Mouse (Mus musculus): Measurements from ENCODE around the gene Lrrc52.

Gene Lrrc52

GRCm38 (mm10) chr1:167466765-167467426, at the start of gene Lrrc52:
TSS of gene Lrrc52 (minus strand) at chr1:167466780.
- DNase-seq (ENCODE audit: low spot score): no peak

GRCm38 (mm10) chr1:167511621-167512020, 45.0 kb upstream of the Lrrc52 start:
- DNase-seq (ENCODE audit: low spot score): no peak

- DNase-seq (ENCODE audit: low spot score): no peak
Measured at GRCm38 (mm10) chr1:167506048-167506447, 39.5 kb upstream of the Lrrc52 start.

GRCm38 (mm10) chr1:167505427-167505826, 38.8 kb upstream of the Lrrc52 start:
- no peak for DNase-seq (ENCODE audit: low spot score)

- DNase-seq (ENCODE audit: low spot score): no peak
Measured at GRCm38 (mm10) chr1:167499097-167499850, 32.7 kb upstream of the Lrrc52 start.

GRCm38 (mm10) chr1:167497991-167498390, 31.4 kb upstream of the Lrrc52 start:
- DNase-seq (ENCODE audit: low spot score): no peak

GRCm38 (mm10) chr1:167497560-167497959, 31.0 kb upstream of the Lrrc52 start:
- no peak for DNase-seq (ENCODE audit: low spot score)

GRCm38 (mm10) chr1:167491501-167491900, 24.9 kb upstream of the Lrrc52 start:
- no peak for DNase-seq (ENCODE audit: low spot score)

- no peak for DNase-seq (ENCODE audit: low spot score)
Measured at GRCm38 (mm10) chr1:167487933-167488332, 21.4 kb upstream of the Lrrc52 start.

GRCm38 (mm10) chr1:167486959-167487680, 20.5 kb upstream of the Lrrc52 start:
- DNase-seq (ENCODE audit: low spot score): no peak

GRCm38 (mm10) chr1:167482863-167483262, 16.3 kb upstream of the Lrrc52 start:
- no peak for DNase-seq (ENCODE audit: low spot score)

- no peak for DNase-seq (ENCODE audit: low spot score)
Measured at GRCm38 (mm10) chr1:167473585-167473984, 7.0 kb upstream of the Lrrc52 start.

GRCm38 (mm10) chr1:167467916-167468315, 1.3 kb upstream of the Lrrc52 start:
- DNase-seq (ENCODE audit: low spot score): no peak

GRCm38 (mm10) chr1:167457311-167457710, 9.3 kb downstream of the Lrrc52 start:
- DNase-seq (ENCODE audit: low spot score): no peak

GRCm38 (mm10) chr1:167453048-167453447, 13.5 kb downstream of the Lrrc52 start:
- no peak for DNase-seq (ENCODE audit: low spot score)

GRCm38 (mm10) chr1:167452456-167452855, 14.1 kb downstream of the Lrrc52 start:
- DNase-seq (ENCODE audit: low spot score): no peak

- DNase-seq (ENCODE audit: low spot score): no peak
Measured at GRCm38 (mm10) chr1:167448598-167448997, 18.0 kb downstream of the Lrrc52 start.

- no peak for DNase-seq (ENCODE audit: low spot score)
Measured at GRCm38 (mm10) chr1:167448088-167448487, 18.5 kb downstream of the Lrrc52 start.

GRCm38 (mm10) chr1:167446516-167446915, 20.1 kb downstream of the Lrrc52 start:
- no peak for DNase-seq (ENCODE audit: low spot score)

GRCm38 (mm10) chr1:167445167-167445566, 21.4 kb downstream of the Lrrc52 start:
- no peak for DNase-seq (ENCODE audit: low spot score)

- no peak for DNase-seq (ENCODE audit: low spot score)
Measured at GRCm38 (mm10) chr1:167438231-167438885, 28.2 kb downstream of the Lrrc52 start.

GRCm38 (mm10) chr1:167437091-167437490, 29.5 kb downstream of the Lrrc52 start:
- no peak for DNase-seq (ENCODE audit: low spot score)

Data from urinary bladder, postnatal 10 days (tissue).